Mouse (Mus musculus): Measurements from ENCODE around the gene Acnat1.

- TF ChIP-seq CTCF (IDR thresholded peaks at IDR 0.05; ENCODE audit: borderline replicate concordance, insufficient read depth, low read depth, low read length), result no peak
- no peak for TF ChIP-seq POLR2A (IDR thresholded peaks at IDR 0.05; ENCODE audit: borderline replicate concordance, insufficient read depth, low read length)
Observed at GRCm38 (mm10) chr4:49485442-49485841, 11.7 kb upstream of the Acnat1 start.

Measured in cerebellum, adult 2 months (tissue).